Mouse (Mus musculus) midbrain, embryonic 11.5 days (tissue): Measurements from ENCODE around the gene Kif26b. TPM values are rescaled to one million over a fixed set of nuclear protein-coding genes. Genes with fewer than 3 reads are reported as not detected.
A peak's percentile ranks its signal among the peaks of the same experiment; 100 is the strongest.

Experiments
- ATAC-seq: fragments of 200-750 bp; cut with Nextera tagmentation; 2 replicates; pipeline ENCODE4 v1.8.0; 2017; ENCODE audit warnings: moderate TSS enrichment, moderate library complexity; ENCODE audit not compliant: low FRiP score
- DNase-seq: peaks from one replicate; pipeline ENCODE4 v3.0.0; 2015; ENCODE audit warnings: low spot score; ENCODE audit errors: missing footprints
- H3K27ac ChIP-seq: fragments of 300-500 bp; sonication (generic); 2 replicates; pipeline ENCODE4 v1.5.1; 2014; ENCODE audit warnings: low read depth, low read length
- H3K27me3 ChIP-seq: fragments of 300-500 bp; sonication (generic); 2 replicates; pipeline ENCODE4 v1.6.1; 2014; ENCODE audit warnings: mild to moderate bottlenecking, low read length, moderate library complexity, mixed read lengths; ENCODE audit not compliant: control insufficient read depth, insufficient read depth
- H3K36me3 ChIP-seq: fragments of 300-500 bp; sonication (generic); 2 replicates; pipeline ENCODE4 v1.6.1; 2014; ENCODE audit warnings: mild to moderate bottlenecking, low read length, moderate library complexity, mixed read lengths; ENCODE audit not compliant: control insufficient read depth, insufficient read depth
- H3K4me1 ChIP-seq: fragments of 300-500 bp; sonication (generic); 2 replicates; pipeline ENCODE4 v1.6.1; 2014; ENCODE audit warnings: low read length; ENCODE audit not compliant: control insufficient read depth, insufficient read depth
- H3K4me2 ChIP-seq: fragments of 300-500 bp; sonication (generic); 2 replicates; pipeline ENCODE4 v1.6.1; 2014; ENCODE audit warnings: mild to moderate bottlenecking, moderate library complexity
- H3K4me3 ChIP-seq: fragments of 300-500 bp; sonication (generic); 2 replicates; pipeline ENCODE4 v1.5.1; 2014; ENCODE audit warnings: low read depth, low read length
- H3K9ac ChIP-seq: fragments of 300-500 bp; sonication (generic); 2 replicates; pipeline ENCODE4 v1.6.1; 2014; ENCODE audit warnings: low read length
- H3K9me3 ChIP-seq: fragments of 300-500 bp; sonication (generic); 2 replicates; pipeline ENCODE4 v1.6.1; 2016; ENCODE audit warnings: low read length; ENCODE audit not compliant: control insufficient read depth
- WGBS: fragments of 180-500 bp; shearing (Covaris S2); extraction: QIAGEN DNeasy Blood & Tissue Kit; methylation state at CpG from one replicate; pipeline ENCODE4 v1.1.7; 2014; 5-methylcytosine and 5-hydroxymethylcytosine counted together
- polyA plus RNA-seq: library from polyadenylated mRNA; unstranded; fragments of >200 nt; fragmentation: Nextera tagmentation; extraction: Ambion mirVana; gene quantifications from 2 replicates; pipeline ENCODE4 v1.2.1, GENCODE M21; 2014

Kif26b gene
- polyA plus RNA-seq, 1 experiment from 2014 or later: 3.3 TPM

- no peak overlapping the region for H3K27ac ChIP-seq
- H3K4me2 ChIP-seq: no peak overlapping the region
- H3K4me1 ChIP-seq: no peaks in the 10 kb centered on the region
- DNase-seq: no peak
- no peaks in the 10 kb centered on the region for H3K9me3 ChIP-seq
- no peaks in the 10 kb centered on the region for H3K27me3 ChIP-seq
- no peak overlapping the region for H3K9ac ChIP-seq
- 50% methylated on average over 1 of the region's 1 CpGs for WGBS
- no peak for ATAC-seq
- H3K4me3 ChIP-seq: no peak overlapping the region
- no peaks in the 10 kb centered on the region for H3K36me3 ChIP-seq
These were observed 32.1 kb upstream of the Kif26b start for GRCm38 (mm10) chr1:178496841-178497240.

- 92% methylated on average over 8 of the region's 8 CpGs for WGBS
- DNase-seq (no peak), ATAC-seq (no peak)
- no peak overlapping the region for H3K4me3 ChIP-seq
- H3K27me3 ChIP-seq: no peaks in the 10 kb centered on the region
- no peak overlapping the region for H3K27ac ChIP-seq
- no peaks in the 10 kb centered on the region for H3K36me3 ChIP-seq
- no peak overlapping the region for H3K4me2 ChIP-seq
- H3K9ac ChIP-seq: no peak overlapping the region
- no peaks in the 10 kb centered on the region for H3K4me1 ChIP-seq
- no peaks in the 10 kb centered on the region for H3K9me3 ChIP-seq
These were observed 22.0 kb upstream of the Kif26b start for GRCm38 (mm10) chr1:178506938-178507337.

DNA sequence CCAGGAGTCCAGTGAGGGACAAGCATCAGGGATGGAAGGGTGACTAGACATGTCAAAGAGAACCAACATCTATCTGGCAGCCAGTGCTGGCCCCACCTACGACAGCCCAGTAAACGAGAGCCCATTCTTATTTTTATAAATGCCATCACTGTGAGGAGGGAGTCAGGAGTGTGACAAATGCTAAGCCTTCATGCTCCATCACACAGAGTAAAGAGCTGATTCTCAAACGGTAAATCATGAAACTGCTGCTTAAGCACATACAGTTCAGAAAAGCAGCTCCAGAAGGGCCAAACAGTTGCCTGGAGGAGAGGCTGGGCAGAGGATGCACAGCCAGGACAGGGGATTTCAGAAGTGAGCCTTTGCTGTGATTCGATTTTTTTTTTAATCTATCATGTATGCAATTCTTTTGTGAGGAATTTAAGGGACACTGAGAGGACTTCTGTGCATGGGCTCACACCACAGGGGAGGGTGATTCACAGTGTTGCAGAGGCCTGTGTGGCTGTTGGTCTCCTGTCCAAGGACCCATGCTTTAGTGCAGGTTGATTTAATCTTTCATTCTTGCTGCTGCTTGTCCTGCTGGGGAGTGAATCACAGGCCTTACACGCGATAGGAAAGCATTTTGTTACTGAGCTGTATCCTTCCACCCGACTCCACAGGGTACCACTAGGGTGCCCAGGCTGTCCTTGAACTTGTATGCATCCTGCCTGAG, 16.4 kb upstream of the Kif26b start:
- H3K27me3 ChIP-seq: no peaks in the 10 kb centered on the region
- DNase-seq (no peak), ATAC-seq (no peak)
- no peak overlapping the region for H3K27ac ChIP-seq
- H3K9ac ChIP-seq: no peak overlapping the region
- WGBS: 38% methylated on average over 7 of the region's 7 CpGs
- H3K4me3 ChIP-seq: no peak overlapping the region
- H3K4me2 ChIP-seq: no peak overlapping the region
- peaks cover 4% of the 10 kb centered on the region; the same call in 1 of the 2 replicates for H3K4me1 ChIP-seq
- H3K9me3 ChIP-seq: no peaks in the 10 kb centered on the region
- H3K36me3 ChIP-seq: no peaks in the 10 kb centered on the region

DNA sequence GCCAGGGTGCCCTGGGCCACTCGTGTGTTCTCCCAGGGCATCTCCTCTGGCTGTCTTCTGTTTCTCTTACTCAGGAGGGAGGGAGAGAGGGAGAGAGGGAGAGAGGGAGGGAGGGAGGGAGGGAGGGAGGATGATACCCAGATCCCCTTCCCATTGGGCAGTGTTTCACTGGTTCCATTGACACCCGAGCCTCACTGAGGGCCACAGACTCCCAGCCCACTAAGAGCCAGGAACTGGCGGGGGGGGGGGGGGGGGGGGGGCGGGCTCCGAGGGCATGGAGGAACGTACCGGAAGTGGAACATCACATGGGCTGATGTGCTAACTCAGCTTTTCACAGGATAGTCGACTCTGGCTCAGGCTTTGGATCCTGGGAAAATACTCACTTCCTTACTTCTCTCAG, 15.0 kb upstream of the Kif26b start:
- 74% methylated on average over 6 of the region's 8 CpGs for whole genome bisulfite sequencing
- DNase-seq (no peak), ATAC-seq (no peak)
- Histone ChIP-seq H3K4me1 (peaks cover 4% of the 10 kb centered on the region; the same call in 1 of the 2 replicates), H3K27me3 (no peaks in the 10 kb centered on the region), H3K4me2 (no peak overlapping the region), H3K27ac (no peak overlapping the region), H3K4me3 (no peak overlapping the region), H3K9me3 (no peaks in the 10 kb centered on the region), H3K9ac (no peak overlapping the region), H3K36me3 (no peaks in the 10 kb centered on the region)

DNA sequence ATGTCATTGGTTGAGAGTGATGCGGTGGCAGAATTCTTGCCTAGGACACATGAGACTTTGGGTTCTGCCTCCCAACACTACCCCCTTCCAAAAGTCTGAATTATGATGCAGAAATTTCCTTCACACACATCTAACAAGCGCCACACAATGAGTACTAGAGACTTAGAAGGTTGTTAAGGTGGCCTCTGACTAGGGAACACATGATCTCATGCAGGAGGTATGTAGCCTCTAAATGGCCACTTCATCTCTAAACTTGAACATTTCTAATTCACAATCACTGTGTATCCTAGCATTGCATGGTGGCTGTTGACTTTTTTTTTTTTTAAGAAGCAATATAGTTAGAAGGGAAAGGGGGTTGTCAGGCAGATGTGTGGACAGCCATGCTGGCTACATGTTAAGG, 13.1 kb upstream of the Kif26b start:
- H3K27ac ChIP-seq: no peak overlapping the region
- H3K36me3 ChIP-seq: no peaks in the 10 kb centered on the region
- no peaks in the 10 kb centered on the region for H3K27me3 ChIP-seq
- H3K4me3 ChIP-seq: no peak overlapping the region
- no peak for DNase-seq
- no peak overlapping the region for H3K4me2 ChIP-seq
- ATAC-seq: no peak
- H3K4me1 ChIP-seq: peaks cover 4% of the 10 kb centered on the region; the same call in 1 of the 2 replicates
- 91% methylated on average over 2 of the region's 2 CpGs for WGBS
- no peak overlapping the region for H3K9ac ChIP-seq
- H3K9me3 ChIP-seq: no peaks in the 10 kb centered on the region

DNA sequence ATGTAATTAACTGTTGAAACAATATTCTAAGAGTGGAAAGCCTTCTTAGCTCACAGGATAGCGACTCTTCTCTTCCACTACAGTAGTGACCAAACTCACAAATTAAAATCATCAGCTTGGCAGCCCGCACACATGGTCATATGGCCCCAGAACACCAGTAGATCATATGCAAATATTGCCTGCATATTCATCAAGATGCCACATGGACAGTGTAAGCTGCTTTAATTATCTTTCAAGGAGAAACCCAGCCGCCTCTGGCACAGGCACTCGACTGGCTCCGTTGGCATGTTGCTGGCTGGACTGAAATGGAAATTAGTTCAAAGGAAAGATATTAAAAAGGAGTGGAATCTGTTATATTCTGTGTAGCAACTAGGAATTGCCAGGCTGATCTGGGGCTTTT, 6.5 kb upstream of the Kif26b start:
- DNase-seq (no peak), ATAC-seq (no peak)
- no peak overlapping the region for H3K4me2 ChIP-seq
- no peak overlapping the region for H3K9ac ChIP-seq
- WGBS: 87% methylated on average over 5 of the region's 5 CpGs
- no peaks in the 10 kb centered on the region for H3K4me1 ChIP-seq
- H3K9me3 ChIP-seq: no peaks in the 10 kb centered on the region
- no peak overlapping the region for H3K4me3 ChIP-seq
- H3K36me3 ChIP-seq: no peaks in the 10 kb centered on the region
- peaks cover 2% of the 10 kb centered on the region for H3K27me3 ChIP-seq
- H3K27ac ChIP-seq: no peak overlapping the region

DNA sequence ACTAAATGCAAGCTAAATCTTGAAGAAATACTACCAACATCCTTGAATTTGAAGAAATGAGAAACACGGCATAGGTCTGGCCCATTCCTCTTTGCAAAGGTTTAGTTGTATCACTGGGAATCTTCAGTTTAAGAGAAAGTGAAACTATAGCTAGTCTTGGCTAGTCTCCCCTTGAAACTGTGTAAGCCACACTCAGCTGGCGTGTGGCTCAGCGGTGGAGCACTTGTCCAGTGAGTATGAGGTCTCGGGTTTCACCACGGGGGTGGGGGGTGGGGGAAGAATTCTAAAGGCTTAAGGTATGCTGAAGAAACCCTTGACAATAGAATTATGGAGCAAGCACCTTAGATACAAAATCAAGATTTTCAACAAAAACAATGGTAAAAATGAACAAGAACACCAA, 5.8 kb upstream of the Kif26b start:
- Histone ChIP-seq H3K9ac (no peak overlapping the region), H3K4me2 (no peak overlapping the region), H3K27ac (no peak overlapping the region), H3K4me3 (no peak overlapping the region), H3K36me3 (no peaks in the 10 kb centered on the region), H3K4me1 (peaks cover 2% of the 10 kb centered on the region; the same call in 1 of the 2 replicates), H3K27me3 (peaks cover 9% of the 10 kb centered on the region), H3K9me3 (no peaks in the 10 kb centered on the region)
- no peak for ATAC-seq
- WGBS: 49% methylated on average over 5 of the region's 5 CpGs
- no peak for DNase-seq

GRCm38 (mm10) chr1:178527185-178527546, 1.8 kb upstream of the Kif26b start:
- 0% methylated on average over 21 of the region's 21 CpGs for WGBS
- Histone ChIP-seq H3K4me3 (peak overlapping the region; percentile 62), H3K9ac (0 out of 2 replicates have a peak overlapping the region, but pooled peaks have one; percentile 18), H3K4me2 (peak overlapping the region; percentile 99), H3K4me1 (peaks cover 20% of the 10 kb centered on the region), H3K27me3 (peaks cover 34% of the 10 kb centered on the region), H3K9me3 (no peaks in the 10 kb centered on the region), H3K36me3 (no peaks in the 10 kb centered on the region), H3K27ac (no peak overlapping the region)
- DNase-seq (peak; percentile 99), ATAC-seq (peak; percentile 25)

DNA sequence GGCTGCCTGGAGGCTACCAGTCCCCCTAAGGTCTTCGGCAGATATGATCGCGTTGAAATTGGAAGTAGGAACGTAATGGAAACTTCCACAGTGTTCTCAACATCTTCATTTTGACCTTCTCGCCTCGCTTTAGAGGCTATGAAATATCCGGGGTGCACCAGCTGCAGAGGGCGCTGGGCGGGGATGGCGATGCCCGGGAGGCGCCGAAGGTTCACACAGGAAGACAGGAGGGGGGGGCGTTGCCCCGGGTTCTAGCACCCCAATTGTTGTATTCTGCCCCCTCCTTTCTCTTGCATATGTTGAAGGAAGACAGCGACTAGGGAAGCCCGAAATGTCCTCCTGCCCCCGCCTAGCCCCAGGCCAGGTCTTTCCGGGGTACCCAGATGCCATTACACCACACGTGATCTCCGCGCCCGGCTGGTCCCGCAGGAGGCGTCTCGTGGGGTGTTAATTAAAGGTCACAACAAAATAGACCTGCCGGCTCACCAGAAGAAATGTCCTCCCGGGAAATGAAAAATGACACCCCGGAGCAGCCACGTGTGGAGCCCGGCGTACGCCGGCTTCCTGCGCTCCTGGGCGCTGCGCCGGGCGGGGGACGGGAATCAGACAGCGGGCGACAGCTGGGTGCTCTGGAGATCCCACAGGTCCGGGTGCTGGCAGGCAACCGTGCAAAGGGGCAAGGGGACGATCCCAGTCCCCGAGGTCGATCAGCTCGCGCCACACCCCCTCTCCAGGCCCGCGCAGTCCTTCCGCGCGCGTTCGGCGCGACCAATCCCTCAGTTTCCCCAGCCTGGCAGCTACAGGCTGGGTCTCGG, 1.2 kb upstream of the Kif26b start:
- peak; percentile 96 for DNase-seq

More for the DNA sequence above, 1.2 kb upstream of the Kif26b start:
- no peaks in the 10 kb centered on the region for H3K36me3 ChIP-seq
- ATAC-seq: peak; percentile 19
- H3K27ac ChIP-seq: no peak overlapping the region
- H3K9ac ChIP-seq: peak overlapping the region; percentile 61
- H3K4me2 ChIP-seq: peak overlapping the region; percentile 99
- under 1% methylated on average over 56 of the region's 59 CpGs for WGBS
- H3K4me1 ChIP-seq: peaks cover 20% of the 10 kb centered on the region
- peak overlapping the region; percentile 62 for H3K4me3 ChIP-seq
- H3K27me3 ChIP-seq: peaks cover 38% of the 10 kb centered on the region
- no peaks in the 10 kb centered on the region for H3K9me3 ChIP-seq
